ENCODE assay signal across 14 mouse cellular contexts in genomic region chr3:89210731-89211130, GRCm38 (mm10). TPM values are rescaled to one million over a fixed set of nuclear protein-coding genes. Genes with fewer than 3 reads are reported as not detected.
DNase-seq lines count a peak whose midpoint lies in the region; ATAC-seq and TF ChIP-seq lines count a peak whose summit lies in the region.
"Had no signal": no experiment of that assay in that cellular context is flagged by ENCODE, and none has a peak within 500 bp of the region (broad histone marks: within the 10 kb centered on the region; RNA-seq: fewer than 3 reads in every experiment).

No protein-coding gene starts in this region.

- no peaks in the 10 kb centered on the region for H3K27me3 ChIP-seq in heart, embryonic 15.5 days
- H3K27me3 ChIP-seq in Patski = no peaks in the 10 kb centered on the region
- H3K27me3 ChIP-seq: midbrain, embryonic 15.5 days had no signal

- WGBS in heart, embryonic 15.5 days = 60% methylated on average over 7 of the region's 7 CpGs

- H3K4me1 ChIP-seq in heart, embryonic 15.5 days (replicated peaks) = peaks cover 36% of the 10 kb centered on the region

- no peak for TF ChIP-seq CTCF in Patski (IDR thresholded peaks at IDR 0.05)

- peak; percentile 47 for DNase-seq in adrenal gland, postnatal 10 days
- DNase-seq in adrenal gland, adult 8-10 months = no peak
- no peak for DNase-seq in heart, adult 9 months (ENCODE audit: low spot score in 2 of 2)
- peak; percentile 25 for DNase-seq in Patski (ENCODE audit: low read depth, low spot score)
- DNase-seq in kidney, postnatal 10 days = peak; percentile 87
- DNase-seq in right cerebral cortex, postnatal 10 days (ENCODE audit: low spot score in 2 of 2) = no peak
- DNase-seq: thymus, postnatal 4 days had no signal

- CTCF ChIA-PET in Patski (lab: Charles Lee) = interaction anchor here (0.8 to 1.4 kb wide), 8 partner anchors 8 to 152 kb away, joined by 3 to 5 read pairs (median 3); partner anchors contain the start of gene Gba

- no peaks in the 10 kb centered on the region for H3K9me3 ChIP-seq in heart, embryonic 15.5 days (replicated peaks)
- H3K9me3 ChIP-seq: hindbrain, embryonic 10.5 days; midbrain, embryonic 15.5 days had no signal

- no peak for ATAC-seq in heart, embryonic 15.5 days (replicated peaks; ENCODE audit: insufficient number of reproducible peaks, insufficient read depth, low FRiP score, low read depth)
- ATAC-seq in Patski = no peak
- ATAC-seq in inflammation-experienced regulatory T-cells, adult 6 months = no peak
- ATAC-seq: forebrain, embryonic 14.5 days; midbrain, embryonic 15.5 days had no signal

- POLR2A ChIA-PET in Patski (lab: Charles Lee) = interaction anchor here (0.8 to 1.5 kb wide), 4 partner anchors 8 to 121 kb away, joined by 3 to 5 read pairs (median 4); partner anchors contain the start of genes Gba and Gm43738

- no peak overlapping the region for H3K4me3 ChIP-seq in heart, embryonic 15.5 days
- H3K4me3 ChIP-seq: hindbrain, embryonic 10.5 days; midbrain, embryonic 15.5 days had no signal

- peaks cover 48% of the 10 kb centered on the region for H3K36me3 ChIP-seq in heart, embryonic 15.5 days

- H3K9ac ChIP-seq in heart, embryonic 15.5 days = no peak overlapping the region
- H3K9ac ChIP-seq: lung, embryonic 14.5 days; midbrain, embryonic 15.5 days had no signal

- in situ Hi-C loops in Patski (cut with MboI; ENCODE audit: low pct_unique_long_range_greater_than_20kb) = loop anchor here (25.0 kb wide), 1 partner anchor 523 kb away; the partner anchor contains the start of gene Khdc4

- peak overlapping the region; percentile 46 for H3K27ac ChIP-seq in heart, embryonic 15.5 days
- H3K27ac ChIP-seq: hindbrain, embryonic 10.5 days; midbrain, embryonic 15.5 days had no signal

- H3K4me2 ChIP-seq in heart, embryonic 15.5 days = no peak overlapping the region
- H3K4me2 ChIP-seq: lung, embryonic 14.5 days; midbrain, embryonic 15.5 days had no signal

RNA-seq across cellular contexts. Expression of gene Thbs3, which starts 4.2 kb away (rescaled TPM):
- 10 to 100 TPM; 21.8 to 22.6 TPM for total RNA-seq in adrenal gland, postnatal 10 days (2021)
- 1 to 10 TPM; 4.1 to 8.6 (median 7.8) TPM for total RNA-seq in adrenal gland, adult 8-10 months (2022)
- polyA plus RNA-seq in heart, embryonic 15.5 days (2015; fragmentation: Nextera tagmentation; extraction: Ambion mirVana) = 17.5 and 31.4 TPM in 2 replicates
- 86.6 TPM for polyA plus RNA-seq in Patski (2021)
- polyA plus RNA-seq in inflammation-experienced regulatory T-cells, adult 6 months (2017; shearing (Covaris generic)) = 1 to 10 TPM in 2 of 3 experiments, under 1 TPM in 1; 0.48 to 3.3 (median 2.7) TPM

RNA-seq across cellular contexts. Expression of gene Gba, which starts 8.0 kb away (rescaled TPM):
- total RNA-seq in adrenal gland, postnatal 10 days (2021) = 10 to 100 TPM; 47.8 to 48.1 TPM
- total RNA-seq in adrenal gland, adult 8-10 months (2022) = 10 to 100 TPM; 65.6 to 84.3 (median 70.5) TPM
- 27.3 and 34.7 TPM in 2 replicates for polyA plus RNA-seq in heart, embryonic 15.5 days (2015; fragmentation: Nextera tagmentation; extraction: Ambion mirVana)
- polyA plus RNA-seq in Patski (2021) = 141 TPM
- polyA plus RNA-seq in inflammation-experienced regulatory T-cells, adult 6 months (2017; shearing (Covaris generic)) = 10 to 100 TPM; 63.7 to 86.1 (median 85.1) TPM

RNA-seq across cellular contexts. Expression of gene Mtx1, which starts 16.2 kb away (rescaled TPM):
- total RNA-seq in adrenal gland, postnatal 10 days (2021) = 100 to 1,000 TPM; 176 to 198 TPM
- 100 to 1,000 TPM; 138 to 169 (median 152) TPM for total RNA-seq in adrenal gland, adult 8-10 months (2022)
- polyA plus RNA-seq in heart, embryonic 15.5 days (2015; fragmentation: Nextera tagmentation; extraction: Ambion mirVana) = 106 and 119 TPM in 2 replicates
- 215 TPM for polyA plus RNA-seq in Patski (2021)
- 100 to 1,000 TPM in 1 of 3 experiments, 10 to 100 TPM in 2; 77.7 to 112 (median 94.3) TPM for polyA plus RNA-seq in inflammation-experienced regulatory T-cells, adult 6 months (2017; shearing (Covaris generic))

RNA-seq across cellular contexts. Expression of gene Muc1, which starts 18.1 kb away (rescaled TPM):
- under 1 TPM; 0.51 to 0.55 TPM for total RNA-seq in adrenal gland, postnatal 10 days (2021)
- under 1 TPM in 3 of 4 experiments, not detected in 1; 0.22 to 0.96 (median 0.65) TPM for total RNA-seq in adrenal gland, adult 8-10 months (2022)
- polyA plus RNA-seq in heart, embryonic 15.5 days (2015; fragmentation: Nextera tagmentation; extraction: Ambion mirVana) = 1.6 and 7.0 TPM in 2 replicates
- polyA plus RNA-seq in Patski (2021) = 10.3 TPM
- 1 to 10 TPM; 1.6 to 2.5 (median 1.8) TPM for polyA plus RNA-seq in inflammation-experienced regulatory T-cells, adult 6 months (2017; shearing (Covaris generic))
- total RNA-seq: common myeloid progenitor, adult 5-6 weeks had no signal

RNA-seq across cellular contexts. Expression of gene Fam189b, which starts 27.8 kb away (rescaled TPM):
- total RNA-seq in adrenal gland, postnatal 10 days (2021) = 10 to 100 TPM; 16.2 to 24.8 TPM
- 10 to 100 TPM; 16.7 to 32.5 (median 23.3) TPM for total RNA-seq in adrenal gland, adult 8-10 months (2022)
- polyA plus RNA-seq in heart, embryonic 15.5 days (2015; fragmentation: Nextera tagmentation; extraction: Ambion mirVana) = 10.5 and 19.2 TPM in 2 replicates
- polyA plus RNA-seq in Patski (2021) = 37.6 TPM
- polyA plus RNA-seq in inflammation-experienced regulatory T-cells, adult 6 months (2017; shearing (Covaris generic)) = 100 to 1,000 TPM; 132 to 223 (median 213) TPM

Comparison
In these comparisons a context has a peak if more than half of its experiments do, and no peak if none do; other contexts are left out.
1. DNase-seq: peak in adrenal gland, postnatal 10 days (single experiment), Patski (single experiment) and kidney, postnatal 10 days (single experiment); none in adrenal gland, adult 8-10 months (single experiment), heart, adult 9 months (0 of 2) and right cerebral cortex, postnatal 10 days (0 of 2).